16 mouse cellular contexts compared by ENCODE assay signal in genomic region chr6:145378689-145379088, GRCm38 (mm10).
DNase-seq lines count a peak whose midpoint lies in the region; ATAC-seq and TF ChIP-seq lines count a peak whose summit lies in the region.
"Had no signal": no experiment of that assay in that cellular context is flagged by ENCODE, and none has a peak within 500 bp of the region (broad histone marks: within the 10 kb centered on the region; RNA-seq: fewer than 3 reads in every experiment).

No protein-coding gene starts in this region.

- intact Hi-C loops in heart, postnatal 25 days (cut with DNase I) = no loop called here

- 0 out of 2 replicates have a peak overlapping the region, but pooled peaks have one; percentile 17 for H3K4me2 ChIP-seq in heart, embryonic 12.5 days
- H3K4me2 ChIP-seq in lung, postnatal 0 days (replicated peaks; ENCODE audit: low read depth, low read length) = no peak overlapping the region
- no peak overlapping the region for H3K4me2 ChIP-seq in intestine, embryonic 16.5 days (ENCODE audit: low read depth, low read length)
- H3K4me2 ChIP-seq: midbrain, embryonic 12.5 days; stomach, embryonic 15.5 days had no signal

- peaks cover 27% of the 10 kb centered on the region for H3K4me1 ChIP-seq in heart, embryonic 12.5 days (replicated peaks)
- no peaks in the 10 kb centered on the region for H3K4me1 ChIP-seq in lung, postnatal 0 days (ENCODE audit: insufficient read depth, low read depth, low read length)
- 0 out of 2 replicates have a peak, but pooled peaks cover under 1% of the 10 kb centered on the region for H3K4me1 ChIP-seq in intestine, embryonic 16.5 days (ENCODE audit: control insufficient read depth, insufficient read depth, low read length)
- H3K4me1 ChIP-seq: stomach, embryonic 15.5 days had no signal

- DNase-seq in heart, postnatal 25 days (ENCODE audit: low spot score) = no peak
- DNase-seq in lung, postnatal 0 days (ENCODE audit: low spot score) = no peak
- DNase-seq in lung, postnatal 4 days = no peak
- peak; percentile 9 for DNase-seq in induced T-regulatory cell, adult 2 months (ENCODE audit: low read depth)
- DNase-seq in Muller cell, postnatal 12 days (ENCODE audit: inconsistent ontology term) = no peak
- DNase-seq: cerebellum, adult 9-10 months; embryo, embryonic 11 days; heart, postnatal 10 days; kidney, adult 11 months; kidney, postnatal 10 days; thymus, postnatal 14 days had no signal

- no peaks in the 10 kb centered on the region for H3K36me3 ChIP-seq in heart, embryonic 12.5 days
- H3K36me3 ChIP-seq in lung, postnatal 0 days (ENCODE audit: insufficient read depth, low read length) = no peaks in the 10 kb centered on the region
- H3K36me3 ChIP-seq in intestine, embryonic 16.5 days (ENCODE audit: control insufficient read depth, insufficient read depth, low read length) = no peaks in the 10 kb centered on the region
- H3K36me3 ChIP-seq: midbrain, embryonic 12.5 days; stomach, embryonic 15.5 days had no signal

- H3K9ac ChIP-seq in heart, embryonic 12.5 days = no peak overlapping the region
- H3K9ac ChIP-seq in lung, postnatal 0 days (replicated peaks; ENCODE audit: low read depth) = no peak overlapping the region
- H3K9ac ChIP-seq in intestine, embryonic 16.5 days (ENCODE audit: low read depth, low read length) = no peak overlapping the region
- H3K9ac ChIP-seq: midbrain, embryonic 12.5 days; stomach, embryonic 15.5 days had no signal

- WGBS in heart, embryonic 12.5 days = 35% methylated on average over 4 of the region's 4 CpGs
- WGBS in lung, postnatal 0 days = 33% methylated on average over 4 of the region's 4 CpGs
- 43% methylated on average over 4 of the region's 4 CpGs for WGBS in intestine, embryonic 16.5 days

- TF ChIP-seq EP300 in lung, postnatal 0 days (IDR thresholded peaks at IDR 0.05) = no peak

- H3K27me3 ChIP-seq in heart, embryonic 12.5 days (replicated peaks) = 0 out of 2 replicates have a peak, but pooled peaks cover 13% of the 10 kb centered on the region
- H3K27me3 ChIP-seq in lung, postnatal 0 days (replicated peaks; ENCODE audit: insufficient read depth, low read length) = no peaks in the 10 kb centered on the region
- H3K27me3 ChIP-seq in intestine, embryonic 16.5 days (replicated peaks; ENCODE audit: control insufficient read depth, insufficient read depth, low read length) = no peaks in the 10 kb centered on the region
- H3K27me3 ChIP-seq: midbrain, embryonic 12.5 days; stomach, embryonic 15.5 days had no signal

- TF ChIP-seq CTCF in lung, postnatal 0 days (IDR thresholded peaks at IDR 0.05) = no peak

- no peak overlapping the region for H3K4me3 ChIP-seq in heart, embryonic 12.5 days
- no peak overlapping the region for H3K4me3 ChIP-seq in lung, postnatal 0 days (ENCODE audit: low read depth, low read length)
- no peak overlapping the region for H3K4me3 ChIP-seq in intestine, embryonic 16.5 days (ENCODE audit: low read length)
- H3K4me3 ChIP-seq: erythroblast, embryonic 14.5 days; midbrain, embryonic 12.5 days; stomach, embryonic 15.5 days had no signal

- H3K27ac ChIP-seq in heart, embryonic 12.5 days (ENCODE audit: poor library complexity, severe bottlenecking) = no peak overlapping the region
- H3K27ac ChIP-seq in lung, postnatal 0 days (ENCODE audit: low read length) = no peak overlapping the region; the same call in 1 of the 2 replicates
- H3K27ac ChIP-seq in intestine, embryonic 16.5 days (ENCODE audit: low read length) = no peak overlapping the region
- H3K27ac ChIP-seq: midbrain, embryonic 12.5 days; stomach, embryonic 15.5 days had no signal

- H3K9me3 ChIP-seq in heart, embryonic 12.5 days (replicated peaks) = no peaks in the 10 kb centered on the region
- no peaks in the 10 kb centered on the region for H3K9me3 ChIP-seq in lung, postnatal 0 days (ENCODE audit: low read length)
- H3K9me3 ChIP-seq in intestine, embryonic 16.5 days (ENCODE audit: control insufficient read depth, low read length) = no peaks in the 10 kb centered on the region
- H3K9me3 ChIP-seq: midbrain, embryonic 12.5 days; stomach, embryonic 15.5 days had no signal

- no peak for ATAC-seq in heart, embryonic 12.5 days (ENCODE audit: insufficient number of reproducible peaks, low FRiP score)
- peak; percentile 5; the same call in 1 of the 2 replicates for ATAC-seq in lung, postnatal 0 days
- no peak for ATAC-seq in intestine, embryonic 16.5 days
